Mouse (Mus musculus): ENCODE data around the gene Cbfa2t2. TPM values are rescaled to one million over a fixed set of nuclear protein-coding genes. Genes with fewer than 3 reads are reported as not detected.

Cbfa2t2 gene
- total RNA-seq (2021) = 10 to 100 TPM; 43.6 to 60.6 TPM
- long read RNA-seq, full-length matches to known transcripts = 4 of 13 reads
- long read RNA-seq, partial matches to known transcripts = 1 of 13 reads
- long read RNA-seq, other reads (novel, unspliced or antisense) = 8 of 13 reads

- DNase-seq (ENCODE audit: low spot score in 2 of 2) = no peak
Observed at GRCm38 (mm10) chr2:154436458-154437190, at the start of gene Cbfa2t2. Gene Cbfa2t2 (plus strand): TSS chr2:154436481.

- peak; percentile 44 to 63 for DNase-seq (ENCODE audit: low spot score in 2 of 2)
Observed at GRCm38 (mm10) chr2:154390180-154390964, 45.9 kb upstream of the Cbfa2t2 start.

GRCm38 (mm10) chr2:154394602-154395001 is 41.7 kb upstream of the Cbfa2t2 start:
- no peak for DNase-seq (ENCODE audit: low spot score in 2 of 2)

- DNase-seq (ENCODE audit: low spot score in 2 of 2) = no peak
Observed at GRCm38 (mm10) chr2:154396529-154396928, 39.8 kb upstream of the Cbfa2t2 start.

- no peak for DNase-seq (ENCODE audit: low spot score in 2 of 2)
Observed at GRCm38 (mm10) chr2:154398267-154398666, 38.0 kb upstream of the Cbfa2t2 start.

GRCm38 (mm10) chr2:154399325-154399724 is 37.0 kb upstream of the Cbfa2t2 start:
- DNase-seq (ENCODE audit: low spot score in 2 of 2) = peak; percentile 54 to 64

- no peak for DNase-seq (ENCODE audit: low spot score in 2 of 2)
Observed at GRCm38 (mm10) chr2:154401976-154402375, 34.3 kb upstream of the Cbfa2t2 start.

- no peak for DNase-seq (ENCODE audit: low spot score in 2 of 2)
Observed at GRCm38 (mm10) chr2:154402811-154403210, 33.5 kb upstream of the Cbfa2t2 start.

GRCm38 (mm10) chr2:154405447-154405994 is 30.8 kb upstream of the Cbfa2t2 start:
- no peak for DNase-seq (ENCODE audit: low spot score in 2 of 2)

- no peak for DNase-seq (ENCODE audit: low spot score in 2 of 2)
Observed at GRCm38 (mm10) chr2:154407063-154407642, 29.1 kb upstream of the Cbfa2t2 start.

GRCm38 (mm10) chr2:154407643-154408445 is 28.4 kb upstream of the Cbfa2t2 start, which contains the start of gene Snta1:
Gene Snta1 (minus strand): TSS chr2:154408099.
- peak; percentile 76 to 85 for DNase-seq (ENCODE audit: low spot score in 2 of 2)

- DNase-seq (ENCODE audit: low spot score in 2 of 2) = peak; percentile 69 to 71
Observed at GRCm38 (mm10) chr2:154410355-154410754, 25.9 kb upstream of the Cbfa2t2 start.

- peak; percentile 41 to 64 for DNase-seq (ENCODE audit: low spot score in 2 of 2)
Observed at GRCm38 (mm10) chr2:154412018-154412666, 24.1 kb upstream of the Cbfa2t2 start.

- peak; percentile 84 to 90 for DNase-seq (ENCODE audit: low spot score in 2 of 2)
Observed at GRCm38 (mm10) chr2:154417107-154417506, 19.2 kb upstream of the Cbfa2t2 start.

- no peak for DNase-seq (ENCODE audit: low spot score in 2 of 2)
Observed at GRCm38 (mm10) chr2:154418001-154418400, 18.3 kb upstream of the Cbfa2t2 start.

GRCm38 (mm10) chr2:154419631-154420515 is 16.4 kb upstream of the Cbfa2t2 start:
- no peak for DNase-seq (ENCODE audit: low spot score in 2 of 2)

GRCm38 (mm10) chr2:154420942-154421731 is 15.1 kb upstream of the Cbfa2t2 start:
- DNase-seq (ENCODE audit: low spot score in 2 of 2) = peak; percentile 55 to 60

- DNase-seq (ENCODE audit: low spot score in 2 of 2) = no peak
Observed at GRCm38 (mm10) chr2:154422181-154422580, 14.1 kb upstream of the Cbfa2t2 start.

Measured in layer of hippocampus, postnatal 10 days (tissue).